Mouse (Mus musculus) layer of hippocampus, postnatal 10 days (tissue): ENCODE measurements around the gene Mgat5. TPM values are rescaled to one million over a fixed set of nuclear protein-coding genes. Genes with fewer than 3 reads are reported as not detected.

Source experiments
- DNase-seq, 2 experiments: peaks; one replicate each; pipeline ENCODE4 v3.0.0; 2021; ENCODE audit warnings: low spot score in 2 of 2
- total RNA-seq, 2 experiments: library from RNA; stranded (reverse); gene quantifications; 2 replicates each; pipeline ENCODE4 v1.2.3; 2021

Gene Mgat5
- total RNA-seq, 2 experiments from 2014 or later = 45.2 to 51.6 TPM

DNA sequence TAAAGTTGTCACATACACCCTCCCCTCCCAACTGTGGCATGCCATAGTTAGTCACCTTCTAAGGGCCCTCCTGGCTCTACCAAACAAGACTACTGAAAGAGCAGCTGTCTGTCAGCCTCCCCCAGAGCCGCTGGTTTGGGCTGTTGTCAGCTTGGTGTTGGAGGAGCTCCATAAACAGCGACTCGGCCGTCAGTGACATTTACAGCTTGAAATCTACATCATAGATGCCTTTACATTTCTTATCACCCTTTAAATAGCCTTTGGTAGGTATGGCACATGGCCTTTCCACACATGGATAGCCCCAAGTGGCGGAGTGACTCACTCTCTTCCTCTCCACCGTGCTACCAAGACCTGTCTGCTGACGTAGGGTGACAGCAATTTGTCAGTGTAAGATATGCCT is 46.9 kb downstream of the Mgat5 start:
- no peak for DNase-seq

DNA sequence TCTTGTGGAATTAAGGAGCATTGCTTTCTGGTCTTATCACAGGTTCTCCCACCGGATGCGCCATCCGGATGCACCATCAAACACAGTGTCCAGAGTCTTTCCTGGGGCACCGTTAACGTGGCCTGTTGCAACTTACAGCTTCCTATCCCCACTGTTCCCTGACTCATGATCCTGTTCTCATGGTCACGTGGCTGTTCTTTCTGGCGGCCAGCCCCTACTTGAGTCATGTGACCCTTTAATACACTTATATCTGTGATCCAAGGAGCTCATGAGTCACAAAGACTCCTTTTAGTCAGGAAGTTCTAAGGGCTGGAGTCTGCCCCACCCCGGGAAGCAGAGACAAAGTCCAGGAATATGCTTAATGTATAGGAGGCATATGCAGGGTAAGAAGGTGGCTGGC is 52.2 kb downstream of the Mgat5 start:
- no peak for DNase-seq

DNA sequence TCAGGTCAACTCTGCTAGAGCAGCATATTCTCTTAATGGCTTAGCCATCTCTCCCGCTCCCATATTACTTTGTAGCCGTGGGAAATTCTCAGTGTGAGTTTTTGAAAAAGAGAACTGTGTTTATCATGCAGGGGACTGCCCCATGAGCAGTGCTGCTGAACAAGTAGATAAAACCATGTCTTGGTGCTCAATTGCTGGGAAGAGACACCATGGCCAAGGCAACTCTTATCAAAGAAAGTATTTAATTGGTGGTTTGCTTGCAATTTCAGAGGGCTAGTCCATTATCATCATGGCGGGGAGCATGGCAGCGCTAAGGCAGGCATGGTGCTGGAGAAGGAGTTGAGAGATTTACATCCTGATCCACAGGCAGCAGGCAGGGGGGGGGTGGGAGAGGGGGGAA is 54.9 kb downstream of the Mgat5 start:
- DNase-seq = no peak

DNA sequence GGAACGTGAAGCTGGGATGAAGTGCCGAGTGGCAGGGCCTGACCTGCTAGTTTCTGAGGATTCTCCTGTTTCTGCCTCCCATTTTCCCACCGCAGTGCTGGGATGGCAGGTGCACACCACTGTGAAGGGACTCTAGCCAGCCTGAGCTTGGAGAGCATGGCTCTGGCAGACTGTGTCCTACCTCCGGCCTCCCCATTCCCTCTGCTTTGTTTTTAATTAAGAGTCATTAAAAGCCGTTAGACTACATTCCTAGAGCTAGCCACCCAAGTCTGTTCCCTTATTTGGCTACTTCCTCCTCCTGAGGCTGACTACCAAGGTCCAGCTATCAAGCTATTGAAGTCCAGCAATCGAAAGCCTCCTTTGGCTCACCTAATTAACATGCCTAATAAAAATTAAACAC is 56.2 kb downstream of the Mgat5 start:
- DNase-seq = no peak

DNA sequence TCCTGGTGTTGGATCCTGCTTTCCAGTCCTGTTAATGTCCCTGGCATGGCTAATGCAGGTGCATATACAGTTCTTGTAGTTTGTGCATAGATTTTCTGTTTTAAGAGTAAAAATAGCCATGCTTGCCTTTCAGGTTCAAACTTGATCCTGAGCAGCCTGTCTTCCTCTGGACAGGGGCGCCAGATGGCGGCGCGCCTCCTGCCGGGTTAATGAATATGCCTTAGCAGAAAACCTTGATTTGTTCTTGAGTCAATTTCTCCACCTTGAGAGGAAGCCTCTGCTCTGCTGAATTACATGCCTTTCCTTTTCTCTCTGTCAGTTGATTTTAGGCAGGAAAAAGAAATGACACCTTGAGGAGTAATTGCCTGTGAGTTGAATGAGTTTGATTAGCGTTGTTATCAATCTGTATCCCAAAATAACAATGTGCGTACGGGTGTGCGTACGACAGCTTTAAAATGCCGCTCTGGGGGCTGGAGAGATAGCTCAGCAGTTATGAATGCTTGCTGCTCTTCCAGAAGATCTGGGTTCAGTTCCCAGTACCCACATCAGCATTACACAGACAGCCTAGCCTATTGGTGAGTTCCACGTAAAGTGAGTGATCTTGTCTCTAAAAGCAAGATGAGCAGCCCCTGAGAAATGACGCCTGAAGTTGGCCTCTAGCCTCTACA is 57.5 kb downstream of the Mgat5 start:
- no peak for DNase-seq

DNA sequence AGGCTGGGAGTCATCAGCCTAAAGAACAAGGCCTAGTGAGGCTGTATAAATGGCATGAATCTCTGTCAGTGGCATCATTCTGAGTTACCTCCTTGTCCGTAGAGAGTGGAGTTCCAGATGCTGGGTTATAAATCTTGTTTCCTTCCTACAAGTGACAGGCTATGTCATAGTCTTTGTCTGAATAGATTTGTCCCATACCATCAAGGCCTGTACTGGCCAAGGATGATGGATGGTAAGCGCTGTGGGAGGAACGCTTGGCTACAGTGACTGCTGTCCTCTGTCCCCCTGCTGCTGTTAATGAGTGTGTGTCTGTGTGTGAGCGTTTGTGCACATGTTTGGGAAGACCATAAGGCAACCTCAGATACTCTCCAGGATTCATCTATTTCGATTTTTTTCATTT is 63.2 kb downstream of the Mgat5 start:
- DNase-seq = no peak

DNA sequence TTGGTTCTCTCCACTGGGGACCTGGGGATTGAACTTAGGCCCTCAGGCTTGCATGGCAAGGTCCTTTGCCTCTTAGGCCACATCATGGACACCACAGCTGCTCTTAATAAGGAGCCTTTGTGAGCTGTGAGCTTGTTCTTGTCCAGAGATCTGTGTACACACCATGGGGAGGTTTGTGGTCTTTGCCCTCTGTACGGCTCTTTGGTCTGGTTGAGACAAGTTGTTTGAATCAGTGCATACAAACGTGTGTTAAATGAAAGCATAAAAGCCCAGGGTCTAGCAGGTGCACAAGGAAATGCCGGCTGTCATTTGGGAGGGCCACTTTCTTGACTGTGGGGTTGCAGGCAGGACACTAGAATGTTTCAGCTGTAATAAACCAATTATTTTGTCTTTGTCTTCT is 64.5 kb downstream of the Mgat5 start:
- DNase-seq = no peak

DNA sequence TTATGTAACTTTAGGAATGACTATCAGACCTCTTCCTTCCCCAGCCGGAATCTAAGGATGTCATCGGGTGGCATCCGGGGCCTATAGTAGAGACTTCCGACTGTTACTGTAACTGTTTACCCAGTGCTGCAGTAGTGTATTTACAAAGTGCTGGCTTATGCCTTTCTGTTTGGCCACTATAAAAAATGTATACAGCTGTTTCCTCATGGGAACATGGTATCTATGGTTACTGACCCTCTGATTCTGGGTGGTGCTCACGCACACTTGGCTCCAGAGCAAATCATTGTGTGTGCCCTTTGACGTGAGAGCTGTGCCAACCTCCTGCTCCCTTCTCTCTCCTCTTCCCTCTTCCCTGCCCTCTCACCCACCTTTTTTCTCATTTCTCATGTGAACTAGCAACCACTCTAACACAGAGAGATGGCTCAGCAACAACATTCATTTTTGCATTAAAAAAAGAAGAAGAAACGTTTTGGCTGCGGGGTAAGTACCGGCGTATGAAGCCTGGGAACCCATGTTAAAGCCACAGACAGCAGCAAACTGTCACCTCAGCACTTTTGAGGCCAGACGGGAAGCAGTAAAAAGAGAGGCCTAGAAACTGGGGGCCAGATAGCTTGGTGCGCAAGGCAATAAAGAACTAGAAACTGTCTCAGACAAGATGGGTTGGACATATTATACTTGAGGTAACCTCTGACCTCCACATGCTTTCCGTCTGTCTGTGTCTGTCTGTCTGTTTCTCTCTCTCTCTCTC is 65.6 kb downstream of the Mgat5 start:
- DNase-seq = no peak

DNA sequence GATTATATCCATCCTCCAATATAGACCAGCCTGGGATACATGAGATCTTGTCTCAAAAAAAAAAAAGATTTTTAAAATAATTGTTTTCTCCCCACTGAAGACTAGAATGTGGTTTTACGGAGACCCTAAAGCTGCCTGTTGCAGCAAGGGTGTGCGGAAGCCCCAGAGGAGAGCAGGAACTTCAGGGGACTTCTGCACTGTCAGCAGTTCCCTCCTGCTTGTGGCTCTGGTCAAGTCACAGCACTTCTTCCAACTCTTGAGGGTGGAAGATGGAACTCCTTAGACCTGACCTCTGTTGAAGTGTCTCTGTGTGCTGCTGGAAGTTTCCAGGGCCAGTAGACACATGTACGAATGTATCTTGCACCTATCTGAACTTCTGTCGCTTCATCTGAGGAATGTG is 66.3 kb downstream of the Mgat5 start:
- DNase-seq = no peak

DNA sequence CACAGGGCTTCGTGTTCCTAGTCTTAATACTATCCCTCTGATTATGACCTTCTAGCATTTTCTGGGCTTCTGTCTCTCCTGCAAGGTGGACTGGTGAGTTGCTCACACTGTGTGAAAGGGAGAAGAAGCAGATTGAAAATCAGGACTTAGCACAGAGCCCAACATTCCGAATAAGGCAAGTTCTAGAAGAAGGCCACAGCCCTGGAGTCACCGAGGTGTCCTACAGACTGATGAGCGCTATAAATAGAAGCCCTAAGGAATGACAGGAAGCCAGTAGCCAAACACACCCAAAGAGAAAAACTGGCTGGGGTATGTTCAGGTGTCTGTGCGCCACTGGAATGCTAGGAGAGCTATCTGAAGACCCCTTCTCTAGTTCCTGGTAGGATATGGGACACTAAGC is 68.5 kb downstream of the Mgat5 start:
- DNase-seq = no peak

DNA sequence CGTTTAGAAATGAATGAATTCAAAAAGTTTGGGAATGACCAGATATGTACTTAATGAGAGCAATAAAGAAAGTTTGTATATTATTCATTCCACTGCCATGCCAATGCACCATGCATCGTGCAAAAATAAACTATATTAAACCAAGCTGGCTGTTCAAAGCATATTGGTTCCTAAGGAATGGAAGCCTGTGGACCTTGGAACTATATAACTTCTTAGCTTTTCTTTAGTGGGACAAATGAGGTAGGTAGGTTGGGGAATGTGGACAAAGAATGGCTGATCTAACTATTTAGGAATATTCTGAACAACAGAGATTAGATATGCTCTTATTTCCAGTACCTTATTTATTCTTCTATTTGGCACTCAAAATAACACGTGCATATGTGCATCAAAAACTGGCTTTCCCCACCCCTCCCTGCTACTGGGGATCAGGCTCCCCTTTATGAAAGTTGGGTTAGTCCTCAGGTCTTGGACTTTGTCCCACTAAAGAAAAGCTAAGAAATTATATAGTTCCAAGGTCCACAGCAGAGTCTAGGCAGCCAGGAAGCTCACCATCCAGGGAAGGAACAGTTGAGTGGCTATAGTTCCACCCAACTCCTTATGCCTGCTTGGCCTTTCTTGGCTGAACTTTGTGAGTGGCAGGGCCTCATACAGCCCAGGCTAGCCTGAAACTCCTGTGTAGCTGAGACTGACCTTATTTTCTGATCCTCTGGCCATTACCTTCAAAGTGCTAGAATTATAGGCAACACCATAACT is 70.9 kb downstream of the Mgat5 start:
- no peak for DNase-seq

DNA sequence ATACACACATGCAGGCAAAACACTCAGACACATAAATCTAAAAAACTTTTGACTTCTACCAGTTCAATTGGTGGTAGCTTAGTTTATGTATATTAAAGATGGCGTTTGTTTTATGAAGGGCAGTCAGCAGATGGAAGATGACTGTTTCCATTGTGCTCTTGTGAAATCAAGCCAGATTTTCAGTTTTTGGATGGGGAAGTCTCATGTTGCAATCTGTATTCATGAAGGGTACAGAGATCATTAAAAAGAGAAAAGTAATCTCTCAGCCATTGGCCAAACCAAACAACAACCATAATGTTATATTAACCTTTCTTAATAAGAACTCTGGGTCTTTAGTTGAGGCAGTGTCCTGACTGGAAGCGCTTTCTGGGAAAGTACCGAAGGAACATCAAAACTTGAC is 73.3 kb downstream of the Mgat5 start:
- no peak for DNase-seq

DNA sequence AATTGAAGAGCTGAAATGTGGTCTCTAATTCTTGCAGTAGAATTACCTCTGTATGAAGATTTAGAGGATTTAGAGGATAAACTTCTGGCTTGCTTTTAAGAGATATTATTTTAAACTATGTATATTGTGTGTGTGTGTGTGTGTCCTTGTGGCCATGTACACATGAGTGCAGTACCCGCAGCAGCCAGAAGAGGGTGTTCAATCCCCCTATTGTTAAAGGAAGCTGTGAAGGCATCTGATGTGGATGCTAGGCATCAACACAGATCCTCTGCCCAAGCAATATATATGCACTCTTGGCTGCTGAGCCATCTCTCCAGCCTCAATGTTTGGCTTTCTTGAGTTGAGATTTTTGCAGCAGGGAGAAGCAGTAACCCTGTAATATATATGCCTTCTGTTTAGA is 75.4 kb downstream of the Mgat5 start:
- DNase-seq = no peak

DNA sequence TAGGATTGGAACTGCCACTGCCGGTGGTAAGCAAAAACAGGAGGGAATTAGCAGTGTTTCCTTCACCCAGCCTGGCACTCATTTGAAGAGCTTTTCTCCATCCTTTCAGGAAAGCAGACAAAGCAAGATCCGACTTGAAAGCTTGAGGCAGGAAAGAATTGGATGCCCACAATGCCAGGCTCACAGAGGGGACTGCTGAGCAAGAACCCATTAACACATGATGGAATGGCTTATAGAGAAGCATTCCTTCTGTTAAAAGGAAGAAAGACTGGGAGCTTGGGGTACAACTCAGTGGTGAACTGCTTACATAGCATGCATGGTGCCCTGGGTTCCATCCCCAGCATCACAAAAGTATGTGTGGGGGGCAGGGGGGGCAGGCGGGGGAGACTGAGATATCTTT is 80.2 kb downstream of the Mgat5 start:
- DNase-seq = no peak

DNA sequence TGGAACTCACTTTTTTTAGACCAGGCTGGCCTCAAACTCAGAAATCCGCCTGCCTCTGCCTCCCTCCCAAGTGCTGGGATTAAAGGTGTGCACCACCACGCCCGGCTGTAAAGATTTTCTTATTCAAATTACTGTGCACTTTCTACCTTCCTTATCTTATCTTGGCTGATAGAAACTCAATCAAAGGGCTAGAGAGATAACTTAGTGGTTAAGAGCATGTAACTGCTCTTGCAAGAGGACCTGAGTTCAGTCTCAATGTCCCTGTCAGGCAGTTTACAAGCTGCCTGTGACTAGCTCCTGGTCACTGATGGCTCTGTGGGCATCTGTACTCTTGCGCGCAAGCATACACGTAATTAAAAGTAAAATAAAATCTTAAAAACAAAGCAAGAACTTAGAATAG is 82.7 kb downstream of the Mgat5 start:
- no peak for DNase-seq

DNA sequence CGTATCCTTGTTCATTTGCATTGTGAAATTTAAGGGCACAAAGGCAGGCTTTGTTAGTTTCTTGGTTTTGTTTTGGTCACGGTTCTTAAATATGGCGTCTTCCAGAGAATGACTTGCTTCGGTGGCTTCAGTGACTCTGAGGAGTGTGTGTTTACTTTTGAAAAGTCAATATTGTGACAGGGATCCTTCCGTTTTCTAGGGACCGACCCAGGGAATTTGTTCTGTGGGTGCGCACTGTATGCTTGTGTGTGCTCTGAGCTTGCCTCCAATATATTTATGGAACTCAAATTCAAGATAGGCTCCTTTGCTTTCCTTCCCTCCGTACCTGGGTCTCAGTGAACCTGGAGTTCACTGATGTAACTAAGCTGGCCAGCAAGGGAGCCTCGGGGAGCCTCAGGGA is 86.1 kb downstream of the Mgat5 start:
- DNase-seq = no peak

DNA sequence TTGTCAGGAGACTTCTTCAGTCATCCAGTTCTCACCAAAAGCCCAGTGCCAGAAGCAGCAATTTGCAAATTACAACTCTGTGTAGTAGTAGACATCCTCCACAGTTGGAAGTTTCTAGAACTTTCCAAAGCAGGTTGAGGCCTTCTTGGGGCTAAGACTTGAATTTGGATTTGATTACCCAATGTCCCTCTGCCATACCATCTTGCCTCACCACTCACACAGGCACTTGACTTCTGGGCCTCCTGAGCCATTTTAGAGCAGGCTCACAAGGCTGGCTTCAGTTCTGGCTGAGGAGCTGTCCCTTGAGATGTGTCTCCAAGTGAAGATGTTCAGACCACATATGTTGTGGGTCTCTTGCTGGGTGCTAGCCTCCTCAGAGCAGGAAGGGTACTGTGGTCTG is 86.9 kb downstream of the Mgat5 start:
- DNase-seq = no peak

DNA sequence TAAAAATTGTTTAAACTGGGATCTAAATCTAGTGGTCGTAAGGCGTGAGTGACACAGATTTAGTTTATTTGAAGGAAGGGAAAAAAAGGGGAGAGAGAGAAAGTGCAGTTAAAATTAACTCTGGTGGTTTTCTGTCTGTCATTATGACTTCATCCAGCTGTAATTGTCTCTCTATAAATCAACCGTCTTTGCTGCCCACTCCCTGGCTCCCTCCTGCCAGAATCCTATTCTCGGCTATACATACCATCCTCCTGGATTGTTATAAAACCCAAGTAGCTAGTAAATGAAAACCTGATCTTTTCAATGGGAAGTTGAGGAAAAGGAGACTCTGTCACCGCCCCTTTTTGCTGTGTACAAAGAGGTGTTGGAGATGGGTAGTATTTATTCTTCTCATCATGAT is 88.5 kb downstream of the Mgat5 start:
- DNase-seq = no peak

DNA sequence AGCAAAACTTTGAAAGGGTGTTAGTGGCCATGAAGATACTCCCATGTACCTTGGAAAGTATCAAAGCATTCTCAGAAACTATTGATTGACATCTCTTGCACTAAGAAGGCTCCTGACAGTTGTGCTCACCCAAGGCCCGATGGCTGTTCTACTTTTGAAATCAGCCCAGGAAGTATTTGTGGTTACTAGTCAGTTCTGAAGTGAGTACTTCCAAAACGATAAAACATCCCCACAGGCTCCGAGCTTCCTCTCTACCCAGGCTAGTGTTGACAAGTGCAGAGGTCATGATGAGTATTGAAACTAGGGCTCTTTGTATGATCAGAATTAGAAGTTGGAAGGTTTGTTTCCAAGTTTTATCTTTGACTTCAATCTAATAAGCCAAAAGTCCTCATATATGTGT is 92.0 kb downstream of the Mgat5 start:
- no peak for DNase-seq

DNA sequence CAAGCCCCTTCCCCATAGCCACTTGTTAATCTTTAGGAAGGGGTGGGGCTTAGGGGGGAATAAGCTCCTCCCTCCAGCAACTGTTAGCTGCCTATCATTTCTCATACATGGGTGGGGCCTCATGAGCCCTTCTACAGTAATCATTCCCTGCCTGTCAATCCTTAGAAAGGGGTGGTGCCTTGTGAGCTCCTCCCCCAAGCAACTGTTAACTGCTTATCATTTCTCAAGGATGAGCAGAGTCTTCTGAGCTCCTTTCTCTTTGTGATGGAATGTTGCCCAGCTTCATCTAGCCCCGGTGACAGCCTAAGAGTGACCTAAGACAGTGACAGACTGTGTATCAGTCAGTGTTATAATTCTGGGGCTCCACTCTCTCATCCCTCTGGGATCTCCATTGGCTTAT is 95.0 kb downstream of the Mgat5 start:
- DNase-seq = no peak

DNA sequence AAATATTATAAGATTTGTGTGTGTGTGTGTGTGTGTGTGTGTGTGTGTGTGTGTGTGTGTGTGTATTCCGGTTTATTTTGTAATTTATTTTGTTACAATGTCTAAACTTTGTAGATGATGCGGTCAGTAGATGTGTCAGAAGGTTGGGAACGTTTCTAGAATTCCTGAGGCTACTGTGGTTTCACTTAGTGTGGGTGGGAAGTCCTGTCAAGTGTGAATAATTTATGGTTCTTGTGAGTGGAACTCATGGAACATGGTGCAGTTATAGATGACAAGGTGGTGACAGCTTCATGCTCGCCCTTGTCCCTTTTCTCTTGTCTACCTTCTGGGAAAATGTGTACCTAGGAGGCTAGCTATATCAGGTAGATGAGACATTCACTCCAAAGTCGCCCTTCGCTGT is 96.2 kb downstream of the Mgat5 start:
- DNase-seq = no peak

DNA sequence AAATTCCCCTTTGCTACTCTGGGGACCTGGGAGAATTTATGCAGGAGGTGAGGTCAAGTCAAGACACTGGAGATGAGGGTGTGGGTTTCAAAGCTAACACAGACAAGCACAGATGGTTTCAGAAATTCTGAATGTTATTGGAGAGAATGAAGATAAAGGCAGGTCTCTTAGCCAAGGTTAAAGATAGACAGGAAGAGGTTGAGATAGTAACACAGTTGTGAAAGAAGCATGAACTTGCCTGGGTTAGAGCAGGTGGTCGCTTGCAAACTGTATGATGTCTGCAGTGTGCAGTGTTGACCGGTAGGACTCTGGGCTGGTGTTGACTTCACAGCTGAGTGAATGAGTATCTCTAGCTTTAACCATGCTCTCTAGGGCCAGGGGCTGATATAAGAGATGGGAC is 97.8 kb downstream of the Mgat5 start:
- no peak for DNase-seq

DNA sequence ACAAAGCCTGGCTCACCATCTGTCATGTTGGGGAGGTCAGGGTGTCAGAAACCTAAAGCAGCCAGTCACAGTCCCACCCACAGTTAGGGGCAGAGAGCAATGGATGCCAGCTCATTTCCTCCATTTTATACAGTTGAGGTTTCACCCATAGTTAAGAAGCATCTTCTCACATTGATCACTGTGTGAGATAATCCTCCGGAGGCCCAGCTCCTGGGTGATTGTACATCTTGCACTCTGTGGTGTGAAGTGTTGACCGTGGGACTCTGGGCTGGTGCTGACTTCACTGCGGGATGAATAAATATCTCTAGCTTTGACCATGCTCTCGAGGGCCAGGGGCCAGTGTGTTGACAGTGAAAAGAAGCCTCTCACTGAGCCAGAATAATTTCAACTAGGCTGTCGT is 99.0 kb downstream of the Mgat5 start:
- no peak for DNase-seq
